Mouse (Mus musculus) spleen, adult 2 months (tissue): ENCODE data around the gene Gm8180.
"Not testable (repeated sequence)": the region's sequence is repeated elsewhere in the genome, so short reads cannot be mapped to it uniquely, and the experiment has no call there.

Source experiments
- CTCF ChIP-seq: fragments of 200-500 bp; IDR thresholded peaks from 2 replicates; pipeline ENCODE4 v1.5.1; 2011; ENCODE audit warnings: mild to moderate bottlenecking, inconsistent platforms; ENCODE audit not compliant: insufficient read depth, insufficient read length, insufficient replicate concordance; ENCODE audit errors: extremely low read depth
- POLR2A ChIP-seq: fragments of 200-500 bp; IDR thresholded peaks from 2 replicates; pipeline ENCODE4 v1.6.1; 2011; ENCODE audit warnings: low read depth, low read length, inconsistent platforms

DNA sequence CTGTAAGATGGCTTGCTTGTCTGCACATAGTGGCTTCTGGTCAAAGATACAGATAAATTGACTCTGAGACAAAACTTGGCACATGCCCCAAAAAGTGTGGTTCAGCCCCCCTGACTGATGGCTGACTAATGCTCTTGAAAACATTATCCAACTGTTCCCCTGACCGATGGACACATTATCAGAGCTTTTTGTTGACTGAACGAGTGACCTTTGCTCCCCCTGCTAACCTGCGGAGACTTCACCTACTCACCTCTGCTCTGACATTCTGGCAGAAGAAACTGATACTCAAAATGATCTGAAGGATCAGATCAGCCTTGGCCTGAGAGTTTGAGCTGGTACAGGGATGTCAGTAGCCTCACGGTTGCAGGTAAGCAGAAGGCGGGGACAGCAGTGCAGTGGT, 9.3 kb upstream of the Gm8180 start:
- not testable (repeated sequence) for TF ChIP-seq CTCF, POLR2A
